Mouse (Mus musculus): ENCODE data around the gene Crispld2. TPM values are rescaled to one million over a fixed set of nuclear protein-coding genes. Genes with fewer than 3 reads are reported as not detected.

Gene Crispld2
- total RNA-seq, 2 experiments from 2014 or later, result 0.49 to 0.92 TPM

DNA sequence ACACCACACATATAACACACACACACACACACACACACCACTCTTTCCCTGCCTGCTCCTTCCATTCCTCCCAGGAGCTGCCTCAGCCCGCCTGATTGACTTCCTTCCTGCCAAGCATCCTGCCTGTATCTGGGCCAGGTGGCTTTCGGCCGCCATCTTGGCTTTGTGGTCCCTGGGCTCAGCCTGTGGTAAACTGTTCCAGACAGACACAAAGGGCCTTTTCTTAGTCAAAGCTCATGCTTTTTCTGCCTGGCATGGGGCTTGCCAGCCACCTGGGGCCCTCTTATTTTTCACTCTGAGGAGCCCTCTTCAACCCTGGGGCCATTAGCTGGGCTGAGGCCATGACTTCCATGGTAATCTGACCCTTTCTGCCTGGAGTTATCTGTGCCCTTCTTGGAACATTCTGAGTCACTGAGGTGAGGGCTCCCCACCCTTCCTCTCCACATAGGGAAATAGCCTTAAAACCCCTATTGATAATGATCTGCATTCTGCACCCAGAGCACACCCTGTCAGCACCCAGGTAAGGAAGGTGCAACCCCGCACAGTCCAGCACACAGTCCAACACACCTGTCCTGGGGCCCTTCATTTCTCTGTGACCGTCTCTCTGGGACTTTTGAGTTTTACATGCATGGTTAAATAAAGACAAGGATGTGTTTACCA, 40.4 kb downstream of the Crispld2 start:
- ATAC-seq (replicated peaks; ENCODE audit: poor library complexity), result no peak

DNA sequence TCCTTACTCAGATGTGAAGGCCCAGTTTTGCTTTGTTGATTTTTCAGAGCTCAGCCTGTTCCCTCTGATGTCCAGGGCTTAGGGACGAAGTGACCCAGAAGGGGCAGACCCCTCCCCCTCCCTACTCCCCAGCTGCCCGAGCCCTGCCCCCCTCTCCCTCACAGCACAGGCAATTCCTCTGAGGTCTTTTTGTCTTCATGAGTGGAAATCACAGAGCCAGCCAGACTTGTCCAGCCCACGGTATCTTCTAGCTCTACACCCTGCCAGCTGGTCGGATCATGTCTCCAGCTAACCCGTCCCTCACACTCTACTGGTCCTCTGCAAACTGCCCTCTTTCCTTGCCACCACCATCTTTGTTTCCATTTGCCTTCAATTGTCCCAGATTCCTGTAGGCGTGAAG, 42.2 kb downstream of the Crispld2 start:
- no peak for ATAC-seq (replicated peaks; ENCODE audit: poor library complexity)

DNA sequence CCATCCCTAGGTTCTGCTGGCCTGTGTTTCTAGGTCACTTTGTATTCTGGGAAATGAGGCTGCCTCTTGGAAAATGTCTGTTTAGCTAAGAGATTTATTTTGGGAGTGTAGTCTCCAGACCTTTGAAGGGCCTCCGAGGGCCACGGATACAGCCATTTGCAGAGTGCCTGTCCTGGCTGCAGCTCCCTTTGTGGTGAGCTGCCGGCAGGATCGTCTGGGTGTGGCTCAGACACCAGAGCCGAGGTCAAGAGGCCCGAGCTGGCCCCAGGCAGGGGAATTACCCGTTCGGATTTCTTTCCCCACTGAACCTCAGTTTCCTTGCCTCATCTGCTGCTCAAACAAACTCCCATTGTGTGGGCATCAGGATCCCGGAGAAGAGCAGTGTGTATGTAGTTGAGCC, 43.9 kb downstream of the Crispld2 start:
- no peak for ATAC-seq (replicated peaks; ENCODE audit: poor library complexity)

DNA sequence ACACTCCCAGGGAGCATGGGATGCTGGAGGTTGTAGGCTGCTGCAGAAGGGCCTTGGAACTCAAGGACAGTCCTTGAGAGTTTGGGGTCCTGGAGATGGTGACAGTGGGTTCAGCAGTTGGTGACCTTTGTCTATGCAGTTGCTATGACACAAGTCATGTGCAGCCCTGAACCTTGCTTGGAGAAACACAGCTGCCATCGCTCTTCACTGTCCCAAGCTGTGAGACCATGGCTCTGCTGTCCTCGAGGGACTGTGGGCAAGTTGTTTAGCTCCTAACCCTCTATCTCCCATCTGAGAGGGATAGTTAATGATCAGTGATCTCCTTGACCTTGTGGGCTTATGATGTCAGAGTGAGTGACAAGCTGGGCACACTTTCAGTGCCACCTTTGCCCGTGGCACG, 44.3 kb downstream of the Crispld2 start:
- ATAC-seq (replicated peaks; ENCODE audit: poor library complexity), result no peak

DNA sequence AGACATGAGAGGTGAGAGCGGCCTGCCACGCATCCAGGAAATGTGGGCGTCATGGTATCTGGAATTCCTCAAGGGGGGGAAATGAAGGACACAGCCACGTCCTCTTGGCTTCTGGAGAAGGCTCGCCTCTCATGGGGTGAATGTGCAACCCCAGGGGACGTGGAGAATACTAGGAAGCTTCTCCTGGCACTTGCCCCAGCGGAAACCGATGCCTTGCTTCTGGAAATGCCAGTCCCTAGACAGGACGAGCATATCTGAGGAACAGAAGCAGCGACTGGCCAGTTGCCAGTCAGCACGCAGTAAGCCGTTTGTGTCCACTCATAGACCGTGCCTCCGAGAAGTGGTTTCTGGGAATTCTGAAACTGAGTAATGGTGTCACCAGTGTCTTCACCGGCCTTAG, 45.0 kb downstream of the Crispld2 start:
- no peak for ATAC-seq (replicated peaks; ENCODE audit: poor library complexity)

DNA sequence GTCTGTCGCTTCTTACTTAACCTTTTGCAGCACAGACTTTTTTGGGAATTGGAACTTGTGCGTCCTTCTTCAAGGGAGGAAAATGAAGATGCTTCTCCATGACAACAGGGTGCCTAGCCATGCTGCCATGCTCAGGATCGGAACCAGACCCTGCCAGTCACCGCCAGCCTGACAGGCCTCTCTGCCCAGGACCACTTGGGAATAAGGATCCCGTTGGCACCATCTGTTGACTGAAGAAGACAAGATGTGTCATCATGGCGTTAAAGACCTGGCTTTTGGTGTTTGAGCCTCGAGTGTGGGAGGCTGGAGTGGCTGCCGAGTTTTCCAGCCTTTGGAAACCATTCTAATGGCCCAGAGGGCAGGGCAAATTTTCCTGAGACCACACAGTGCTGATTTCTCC, 45.4 kb downstream of the Crispld2 start:
- no peak for ATAC-seq (replicated peaks; ENCODE audit: poor library complexity)

DNA sequence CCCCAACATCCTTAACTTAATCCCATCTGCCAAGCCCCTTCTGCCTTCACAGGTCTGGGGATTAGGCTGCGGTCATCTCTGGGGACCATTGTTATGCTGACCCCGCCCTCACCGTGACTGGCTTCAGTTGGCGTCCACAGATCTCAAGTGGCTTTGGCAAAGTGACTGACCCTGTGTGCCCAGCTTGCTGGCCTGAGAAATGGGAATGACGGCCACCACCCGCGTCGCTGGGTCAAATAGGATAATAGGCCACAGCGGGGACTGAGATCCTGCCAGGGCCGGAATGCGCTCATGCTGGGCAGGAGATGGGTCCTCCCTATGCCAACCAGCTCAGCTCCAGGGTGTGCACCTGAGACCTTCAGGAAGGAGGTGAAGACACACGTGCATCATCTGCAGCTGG, 46.5 kb downstream of the Crispld2 start:
- ATAC-seq (replicated peaks; ENCODE audit: poor library complexity), result no peak

DNA sequence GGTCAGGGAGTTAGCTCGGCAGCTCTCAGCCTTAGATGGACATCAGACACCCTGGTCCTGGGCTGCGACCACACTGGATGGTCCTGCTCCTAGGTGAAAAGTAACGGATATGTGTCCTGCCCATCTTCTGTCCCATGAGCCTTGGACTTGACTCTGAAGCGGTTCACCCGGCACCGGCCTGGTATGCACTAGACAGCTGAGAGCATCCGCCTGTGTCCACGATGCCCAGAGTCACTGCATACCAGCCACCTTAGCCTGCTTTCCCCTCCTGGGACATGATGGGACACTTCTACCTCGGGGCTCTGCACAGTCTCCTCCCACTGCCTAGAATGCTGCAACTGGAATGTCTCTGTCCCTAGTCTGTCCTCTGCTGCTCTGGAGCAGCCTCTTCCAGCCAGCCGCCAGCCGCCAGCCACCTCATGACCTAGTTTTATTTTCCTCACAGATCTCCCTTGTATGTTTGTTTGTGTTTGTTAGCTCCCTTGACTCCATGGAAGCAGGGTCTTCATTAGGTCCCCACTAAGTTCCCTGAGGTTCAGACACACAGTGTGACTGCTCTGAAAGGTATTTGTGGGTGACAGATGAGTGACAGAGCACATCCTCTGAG, 47.2 kb downstream of the Crispld2 start:
- no peak for ATAC-seq (replicated peaks; ENCODE audit: poor library complexity)

DNA sequence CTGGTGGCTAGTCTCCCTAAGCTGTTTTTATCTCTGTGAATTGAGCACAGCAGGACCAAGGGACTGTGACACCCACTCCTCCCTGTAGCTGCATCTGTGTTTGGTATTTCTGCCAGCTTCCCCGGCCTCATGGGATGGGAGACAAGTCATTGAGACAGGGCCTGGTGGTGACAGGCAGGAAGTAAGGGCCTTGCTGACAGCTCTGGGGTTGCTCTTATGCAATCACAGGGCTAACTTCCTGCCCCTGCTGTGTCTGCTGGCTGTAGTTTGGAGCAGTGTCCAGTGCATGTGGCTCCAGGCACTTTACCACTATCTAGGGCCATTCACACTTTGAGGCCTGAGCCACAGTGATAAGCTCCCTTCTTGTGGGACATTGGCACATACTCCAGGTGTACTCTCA, 48.6 kb downstream of the Crispld2 start:
- peak; percentile 79 for ATAC-seq (replicated peaks; ENCODE audit: poor library complexity)

DNA sequence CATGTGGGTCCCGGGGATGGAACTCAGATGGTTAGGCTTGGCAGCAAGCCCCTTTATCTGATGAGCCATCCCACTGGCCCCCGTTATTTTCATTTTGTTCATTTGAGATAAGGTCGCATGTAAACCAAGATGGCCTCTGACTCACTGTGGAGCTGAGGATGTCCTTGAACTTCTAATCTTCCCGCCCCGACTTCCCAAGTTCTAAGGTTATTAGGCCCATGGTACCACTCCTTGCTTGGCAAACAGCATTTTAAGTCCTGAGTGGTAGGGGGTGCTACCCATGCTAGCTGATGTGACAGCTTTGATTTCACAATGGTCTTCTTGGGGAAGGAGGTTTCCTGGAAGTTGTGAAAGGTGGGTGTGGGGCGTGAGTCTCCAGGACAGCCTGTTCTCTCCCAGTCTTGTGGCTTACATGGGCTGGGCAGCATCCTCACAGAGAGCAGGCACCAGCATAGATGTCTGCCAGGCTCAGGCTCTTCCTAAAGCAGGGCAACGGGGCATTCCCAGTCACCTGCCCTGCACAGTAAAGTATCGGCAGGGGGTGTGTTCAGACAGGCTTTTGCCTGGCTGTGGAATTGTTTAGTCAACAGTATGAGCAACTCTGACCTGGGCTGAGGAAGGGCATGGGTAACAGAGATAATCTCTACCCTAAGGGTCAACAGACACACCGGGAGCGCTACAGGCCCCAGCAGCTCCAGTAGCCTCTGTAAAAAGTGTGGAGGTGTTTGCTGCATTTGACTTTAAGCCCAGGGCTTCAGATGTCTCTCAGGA, 50.5 kb downstream of the Crispld2 start:
- peak; percentile 40 for ATAC-seq (replicated peaks; ENCODE audit: poor library complexity)

DNA sequence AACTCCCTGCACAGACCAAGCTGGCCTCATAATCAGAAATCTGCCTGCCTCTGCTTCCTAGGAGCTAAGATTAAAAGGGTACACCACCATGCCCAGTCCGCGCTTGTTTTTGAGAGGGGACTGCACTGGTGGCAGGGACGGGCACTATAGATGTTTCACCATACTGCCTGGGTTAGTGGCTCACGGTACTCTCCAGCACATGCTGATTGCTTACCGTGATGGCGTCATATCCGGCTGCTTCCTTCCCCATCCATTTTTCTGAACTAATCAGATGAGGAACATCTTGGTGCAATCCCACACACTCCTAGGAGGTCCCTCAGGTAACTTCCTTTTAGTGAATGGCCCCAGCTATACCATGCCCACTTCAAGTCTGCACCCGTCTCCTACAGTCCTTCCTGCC, 52.7 kb downstream of the Crispld2 start:
- ATAC-seq (replicated peaks; ENCODE audit: poor library complexity), result peak; percentile 59

DNA sequence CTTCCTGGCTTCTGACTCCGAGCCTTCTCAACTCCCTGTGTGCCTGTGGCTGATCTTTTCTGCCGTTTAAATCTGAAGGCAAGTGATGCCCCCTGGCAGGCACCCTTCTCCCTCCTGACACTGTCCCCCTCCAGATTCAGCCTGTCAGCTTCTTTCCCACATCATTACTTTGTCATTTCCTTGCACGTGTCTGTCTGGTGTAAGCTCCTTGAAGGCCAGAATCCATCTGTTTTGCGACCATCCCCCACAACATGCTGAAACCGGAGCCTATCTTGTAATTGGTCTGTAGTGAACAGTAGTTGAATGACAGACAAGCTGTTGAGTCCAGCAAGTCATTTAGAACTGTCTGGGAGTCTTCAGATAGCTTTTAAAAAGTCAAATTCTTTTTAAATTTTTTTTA, 53.2 kb downstream of the Crispld2 start:
- no peak for ATAC-seq (replicated peaks; ENCODE audit: poor library complexity)

DNA sequence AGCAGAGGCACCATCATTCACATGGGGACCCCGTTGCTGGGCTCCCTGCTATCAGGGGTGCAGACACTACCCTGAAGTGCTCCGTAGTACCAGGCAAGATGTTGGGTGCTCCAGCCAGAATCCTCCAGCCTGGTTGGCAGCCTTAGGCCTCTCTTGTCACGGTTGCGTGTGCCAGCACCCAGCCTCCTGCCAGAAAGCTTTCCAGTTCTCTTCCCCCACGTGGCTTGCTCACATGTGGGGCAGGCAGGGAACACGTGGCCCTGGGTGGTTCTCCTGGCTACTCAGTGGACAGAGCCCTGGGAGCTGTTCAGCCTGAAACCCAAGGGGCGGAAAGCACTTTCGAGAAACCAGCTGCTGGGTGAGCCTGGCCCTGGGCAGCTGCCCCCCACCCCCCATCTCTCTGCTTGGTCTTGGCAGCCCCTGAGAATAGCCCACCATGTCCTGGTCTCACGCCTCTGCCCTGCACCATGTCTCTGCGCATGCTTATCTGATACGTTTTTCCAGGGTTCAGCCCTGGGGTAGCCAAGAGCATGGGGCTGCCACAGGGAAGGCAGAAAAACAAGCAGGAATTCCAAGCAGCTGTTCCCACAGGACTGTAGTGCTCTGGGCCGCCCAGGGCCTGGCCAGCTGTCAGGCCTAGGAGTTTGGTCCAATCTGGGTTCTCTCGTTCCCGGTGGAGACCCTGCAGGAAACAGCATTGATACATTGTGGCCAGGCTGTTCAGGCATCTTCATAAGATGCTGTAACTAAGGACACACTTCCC, 54.2 kb downstream of the Crispld2 start:
- ATAC-seq (replicated peaks; ENCODE audit: poor library complexity), result no peak

DNA sequence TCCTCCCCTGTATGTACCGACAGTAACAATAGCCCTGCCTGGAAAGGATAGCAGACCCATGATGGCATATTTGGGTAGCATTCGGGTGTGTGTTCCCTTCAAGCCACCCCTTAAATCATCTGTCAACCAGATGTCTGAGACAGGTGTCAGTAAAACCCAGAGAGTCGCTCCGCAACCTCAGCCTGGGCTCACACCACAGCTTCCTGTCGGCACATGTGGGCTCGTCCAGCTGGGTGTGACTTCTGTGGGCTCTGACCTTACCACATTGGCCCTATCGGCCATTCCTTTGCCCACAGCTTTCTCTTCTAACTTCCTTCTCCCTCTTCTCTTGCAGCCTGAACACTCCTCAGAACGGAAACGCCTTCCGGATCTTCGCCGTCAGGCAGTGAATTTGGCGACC, 57.7 kb downstream of the Crispld2 start:
- peak; percentile 87 for ATAC-seq (replicated peaks; ENCODE audit: poor library complexity)

DNA sequence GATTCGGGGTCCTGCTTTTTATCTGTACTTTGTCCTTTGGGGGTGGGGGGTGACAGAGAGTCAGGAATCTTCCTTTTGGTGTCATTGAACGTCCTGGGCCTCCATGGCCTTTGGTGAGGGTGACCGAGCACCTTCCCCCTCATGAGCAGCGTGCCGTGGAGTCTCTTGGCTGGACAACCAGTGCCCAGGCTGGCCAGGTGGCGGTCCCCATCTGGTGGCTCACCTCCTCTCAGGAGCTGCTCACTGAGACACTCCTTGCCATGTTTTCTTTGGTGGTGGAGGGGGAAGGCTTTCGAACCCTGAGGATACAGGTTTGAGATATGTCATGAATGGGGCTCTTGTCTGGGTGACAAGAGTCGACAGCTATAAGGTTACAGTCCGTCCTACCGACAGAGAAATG, 58.1 kb downstream of the Crispld2 start:
- no peak for ATAC-seq (replicated peaks; ENCODE audit: poor library complexity)

DNA sequence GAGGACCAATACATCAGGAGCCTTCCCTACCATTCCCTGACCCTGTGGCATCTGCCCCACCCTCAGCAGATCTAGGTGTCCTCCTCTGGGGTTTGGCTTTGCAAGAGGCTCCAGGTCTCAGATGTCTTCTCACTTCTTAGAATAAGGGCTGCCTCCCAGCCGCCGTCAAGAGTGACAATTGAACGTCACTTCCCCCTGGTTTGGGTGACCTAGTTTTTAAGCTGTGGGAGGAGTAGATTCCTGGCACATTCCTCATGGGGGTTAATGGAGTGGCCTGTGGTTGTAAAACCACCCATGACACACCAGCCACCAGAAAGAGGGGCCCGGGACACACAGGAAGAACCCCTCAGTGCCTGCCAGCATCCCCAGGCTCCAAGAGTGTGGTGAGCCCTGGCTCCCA, 58.8 kb downstream of the Crispld2 start:
- peak; percentile 35 for ATAC-seq (replicated peaks; ENCODE audit: poor library complexity)

DNA sequence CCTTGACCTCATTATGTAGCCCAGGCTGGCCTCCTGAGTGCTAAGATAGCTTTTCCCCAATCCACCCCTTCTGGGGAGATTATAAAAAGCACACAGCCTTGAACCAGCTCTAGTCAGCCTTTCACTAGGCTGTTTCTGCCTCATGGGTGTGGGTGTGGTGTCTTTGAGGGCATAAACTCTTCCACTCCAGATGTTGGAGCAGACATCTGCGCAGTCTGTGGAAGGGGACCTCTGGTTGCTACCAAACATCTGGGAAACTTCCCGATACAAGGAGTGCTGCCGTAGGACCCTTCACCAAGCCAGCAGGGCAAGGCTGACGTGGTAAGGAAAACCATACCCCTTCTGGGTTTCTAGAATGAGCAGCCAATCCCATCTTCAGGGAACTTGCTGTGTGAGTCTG, 59.7 kb downstream of the Crispld2 start:
- no peak for ATAC-seq (replicated peaks; ENCODE audit: poor library complexity)

DNA sequence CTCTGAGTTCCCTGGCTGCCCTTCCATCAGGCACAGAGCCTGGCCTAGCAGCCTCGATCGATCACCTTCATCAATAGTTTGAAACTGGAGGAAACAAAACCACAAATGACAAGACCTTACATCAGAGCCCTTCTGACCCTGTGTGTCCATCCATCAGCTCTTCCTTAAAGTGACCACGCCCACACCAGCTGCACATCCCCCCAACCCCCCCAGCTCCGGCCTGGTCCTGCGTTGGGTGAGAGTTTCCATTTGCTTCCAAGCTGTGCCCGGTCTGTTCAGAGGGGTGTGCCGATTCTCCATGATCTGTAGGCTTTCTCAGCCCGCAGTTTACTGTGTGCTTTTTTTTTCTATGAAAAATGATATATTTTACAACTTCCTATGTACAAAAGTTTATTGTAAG, 60.1 kb downstream of the Crispld2 start:
- ATAC-seq (replicated peaks; ENCODE audit: poor library complexity), result no peak

DNA sequence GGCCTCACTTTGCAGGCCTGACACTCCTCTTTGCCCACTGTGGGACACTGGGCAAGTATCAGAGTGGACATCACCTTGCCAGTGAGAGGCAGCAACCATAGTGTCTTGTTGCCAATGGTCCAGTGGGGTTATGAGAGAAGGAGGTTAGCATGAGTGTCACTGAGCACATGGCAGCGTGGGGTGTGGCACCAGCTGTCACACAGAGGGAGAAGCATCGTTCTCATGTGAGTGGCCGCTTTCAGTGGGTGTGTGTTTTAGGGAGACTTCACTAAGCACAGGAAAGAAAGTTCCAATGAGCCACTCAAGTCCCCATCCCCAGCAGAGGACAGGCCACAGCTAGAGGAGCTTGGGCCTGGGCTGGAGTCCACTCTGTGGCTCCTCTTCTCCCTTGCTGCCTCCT, 62.6 kb downstream of the Crispld2 start:
- ATAC-seq (replicated peaks; ENCODE audit: poor library complexity), result no peak

DNA sequence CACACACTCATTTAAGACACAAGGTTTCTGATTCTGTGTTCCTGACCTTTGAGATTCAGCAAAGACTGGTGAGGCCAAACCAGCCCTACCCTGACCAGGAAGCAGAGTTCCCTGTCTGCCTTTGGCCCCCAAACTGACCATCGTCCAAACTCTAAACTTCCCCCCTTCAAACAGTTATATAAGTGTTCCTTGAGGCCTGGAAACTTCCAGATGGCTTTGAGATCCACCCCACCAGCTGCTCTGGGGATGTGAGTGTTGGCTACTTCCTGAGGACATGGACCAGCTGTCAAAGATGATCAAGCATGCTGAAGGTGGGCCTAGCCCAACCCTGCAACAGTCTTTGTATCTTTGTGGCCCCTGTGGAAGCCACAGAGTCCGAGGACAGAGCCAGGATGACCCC, 64.8 kb downstream of the Crispld2 start:
- ATAC-seq (replicated peaks; ENCODE audit: poor library complexity), result no peak

DNA sequence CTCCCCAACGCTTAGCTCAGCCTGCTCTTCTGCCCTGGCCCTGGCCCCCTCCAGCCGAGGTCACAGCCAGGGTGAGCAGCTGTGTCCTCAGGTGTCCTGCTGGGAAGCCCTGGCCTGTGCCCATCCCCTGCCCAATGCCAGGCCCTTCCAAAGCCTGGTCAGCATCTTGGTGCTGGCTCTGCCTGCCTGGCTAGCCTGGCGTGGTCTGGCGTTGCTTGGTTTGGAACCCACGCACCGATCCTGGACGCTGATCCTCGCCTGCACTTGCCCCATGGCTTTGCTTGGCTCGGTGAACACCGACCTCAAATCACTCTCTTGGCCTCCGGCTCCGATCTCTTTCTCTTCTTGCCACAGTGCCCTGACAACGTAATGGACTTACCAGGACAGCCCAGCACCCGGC, 70.5 kb downstream of the Crispld2 start:
- no peak for ATAC-seq (replicated peaks; ENCODE audit: poor library complexity)

DNA sequence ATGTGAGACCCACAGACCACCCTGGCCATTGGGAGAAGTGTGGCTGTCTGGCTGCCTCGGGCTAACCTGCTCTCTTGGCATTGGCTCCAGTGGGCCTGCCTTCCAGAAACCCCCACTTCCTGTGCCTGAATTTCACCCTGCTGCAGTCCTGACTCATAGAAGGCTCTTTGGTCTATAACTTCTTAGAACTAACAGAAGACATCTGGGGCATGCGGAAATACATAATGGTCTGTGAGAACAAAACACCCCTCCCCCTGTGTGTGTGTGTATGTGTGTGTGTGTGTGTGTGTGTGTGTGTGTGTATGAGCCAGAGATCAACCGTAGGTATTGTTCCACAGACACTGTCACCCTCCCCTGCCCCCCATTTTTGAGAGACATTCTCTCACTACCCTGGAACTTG, 71.1 kb downstream of the Crispld2 start:
- ATAC-seq (replicated peaks; ENCODE audit: poor library complexity), result no peak
